Mouse (Mus musculus): ENCODE data around the gene Rcor3.

- TF ChIP-seq MXI1 (IDR thresholded peaks at IDR 0.05; ENCODE audit: low read depth, low read length) (no peak), EP300 (IDR thresholded peaks at IDR 0.05; ENCODE audit: low read length) (no peak), CTCF (conservative IDR thresholded peaks at IDR 0.05 in 1 of 2, IDR thresholded peaks at IDR 0.05 in 1 of 2; ENCODE audit: low read depth in 2 of 2, low read length in 2 of 2) (peak; percentile 45 to 77), POLR2A (IDR thresholded peaks at IDR 0.05; ENCODE audit: low read depth, low read length) (no peak), ZC3H11A (IDR thresholded peaks at IDR 0.05; ENCODE audit: low read depth, low read length) (no peak), HCFC1 (IDR thresholded peaks at IDR 0.05; ENCODE audit: low read depth, low read length) (no peak), TBP (conservative IDR thresholded peaks at IDR 0.05; ENCODE audit: low read depth, low read length) (no peak), ZNF384 (IDR thresholded peaks at IDR 0.05; ENCODE audit: low read depth, low read length) (no peak)
Observed at GRCm38 (mm10) chr1:192107352-192107751, 30.5 kb downstream of the Rcor3 start.

Data from CH12.LX (cell line).